In the genomic region with DNA sequence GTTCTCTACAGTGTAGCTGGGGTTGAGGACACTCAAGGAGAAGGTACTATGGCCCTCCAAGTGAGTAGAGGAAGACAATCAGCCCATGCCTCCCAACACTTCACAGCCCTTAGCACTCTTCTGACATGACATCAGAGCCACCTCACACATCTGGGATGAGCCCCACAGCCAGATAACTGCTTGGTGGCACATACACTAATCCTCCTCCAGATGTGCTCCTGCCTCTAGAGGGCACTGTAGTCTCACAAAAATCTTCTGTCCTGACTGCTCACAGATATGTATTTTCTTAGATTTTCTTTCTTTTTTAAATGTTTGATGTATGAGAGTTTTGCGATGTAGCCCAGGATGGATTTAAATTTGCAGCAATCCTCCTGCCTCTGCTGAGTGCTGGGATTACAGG, we compare ENCODE assay signal across 9 mouse cellular contexts. TPM values are rescaled to one million over a fixed set of nuclear protein-coding genes. Genes with fewer than 3 reads are reported as not detected.
DNase-seq lines count a peak whose midpoint lies in the region; ATAC-seq lines count a peak whose summit lies in the region.
"Had no signal": no experiment of that assay in that cellular context is flagged by ENCODE, and none has a peak within 500 bp of the region (broad histone marks: within the 10 kb centered on the region; RNA-seq: fewer than 3 reads in every experiment).

No protein-coding gene starts in this region.

- H3K9me3 ChIP-seq in heart, embryonic 10.5 days = no peaks in the 10 kb centered on the region
- H3K9me3 ChIP-seq in embryonic facial prominence, embryonic 13.5 days = no peaks in the 10 kb centered on the region
- H3K9me3 ChIP-seq: embryonic facial prominence, embryonic 15.5 days had no signal

- 0 out of 2 replicates have a peak overlapping the region, but pooled peaks have one; percentile 2 for H3K9ac ChIP-seq in embryonic facial prominence, embryonic 13.5 days
- H3K9ac ChIP-seq: embryonic facial prominence, embryonic 15.5 days had no signal

- H3K4me1 ChIP-seq in heart, embryonic 10.5 days = no peaks in the 10 kb centered on the region
- H3K4me1 ChIP-seq in embryonic facial prominence, embryonic 13.5 days = no peaks in the 10 kb centered on the region
- H3K4me1 ChIP-seq: embryonic facial prominence, embryonic 15.5 days had no signal

- DNase-seq in heart, adult 8-10 months (ENCODE audit: low spot score) = peak; percentile 57
- DNase-seq in heart, embryonic 10.5 days (ENCODE audit: low spot score) = no peak
- DNase-seq in B cell, adult 2 months = peak; percentile 79 to 82
- peak; percentile 67 for DNase-seq in R1 (ENCODE audit: low read depth, low spot score)
- peak; percentile 35 for DNase-seq in left cerebral cortex, postnatal 4 days
- DNase-seq in retina, embryonic 14.5 days (ENCODE audit: low spot score) = peak; percentile 75
- no peak for DNase-seq in urinary bladder, postnatal 4 days (ENCODE audit: low spot score in 2 of 2)

- no peak overlapping the region for H3K4me2 ChIP-seq in embryonic facial prominence, embryonic 13.5 days
- H3K4me2 ChIP-seq: embryonic facial prominence, embryonic 15.5 days had no signal

- peaks cover 88% of the 10 kb centered on the region for H3K36me3 ChIP-seq in heart, embryonic 10.5 days
- peaks cover 68% of the 10 kb centered on the region for H3K36me3 ChIP-seq in embryonic facial prominence, embryonic 13.5 days

- H3K27me3 ChIP-seq in heart, embryonic 10.5 days (ENCODE audit: insufficient read depth, poor library complexity, severe bottlenecking) = no peaks in the 10 kb centered on the region
- no peaks in the 10 kb centered on the region for H3K27me3 ChIP-seq in embryonic facial prominence, embryonic 13.5 days
- H3K27me3 ChIP-seq: embryonic facial prominence, embryonic 15.5 days had no signal

- no peak overlapping the region for H3K27ac ChIP-seq in heart, embryonic 10.5 days
- H3K27ac ChIP-seq in embryonic facial prominence, embryonic 13.5 days = no peak overlapping the region
- H3K27ac ChIP-seq: embryonic facial prominence, embryonic 15.5 days had no signal

- no peak for ATAC-seq in embryonic facial prominence, embryonic 13.5 days (ENCODE audit: insufficient number of reproducible peaks, insufficient read depth, low FRiP score, low TSS enrichment, low read depth)

- intact Hi-C loops in left cerebral cortex, postnatal 4 days (cut with DNase I) = no loop called here

- H3K4me3 ChIP-seq in heart, embryonic 10.5 days = no peak overlapping the region
- no peak overlapping the region for H3K4me3 ChIP-seq in embryonic facial prominence, embryonic 13.5 days
- H3K4me3 ChIP-seq: embryonic facial prominence, embryonic 15.5 days had no signal

- WGBS in heart, embryonic 10.5 days = 100% methylated on average over 1 of the region's 1 CpGs
- WGBS in embryonic facial prominence, embryonic 13.5 days = 91% methylated on average over 1 of the region's 1 CpGs

RNA-seq across cellular contexts. Expression of gene Sae1, which starts 11.1 kb away (rescaled TPM):
- 10 to 100 TPM; 31.6 to 38.8 (median 36.1) TPM for total RNA-seq in heart, adult 8-10 months (2022)
- 302 and 359 TPM in 2 replicates for polyA plus RNA-seq in heart, embryonic 10.5 days (2016; fragmentation: Nextera tagmentation; extraction: Ambion mirVana)
- polyA plus RNA-seq in embryonic facial prominence, embryonic 13.5 days (2015; fragmentation: Nextera tagmentation; extraction: Ambion mirVana) = 373 and 383 TPM in 2 replicates
- total RNA-seq in left cerebral cortex, postnatal 4 days (2021) = 100 to 1,000 TPM; 119 to 129 TPM

RNA-seq across cellular contexts. Expression of gene Zc3h4, which starts 24.2 kb away (rescaled TPM):
- total RNA-seq in heart, adult 8-10 months (2022) = 10 to 100 TPM; 22.6 to 32.9 (median 28.8) TPM
- 12.9 and 19.4 TPM in 2 replicates for polyA plus RNA-seq in heart, embryonic 10.5 days (2016; fragmentation: Nextera tagmentation; extraction: Ambion mirVana)
- polyA plus RNA-seq in embryonic facial prominence, embryonic 13.5 days (2015; fragmentation: Nextera tagmentation; extraction: Ambion mirVana) = 17.6 and 20.2 TPM in 2 replicates
- total RNA-seq in left cerebral cortex, postnatal 4 days (2021) = 10 to 100 TPM; 67.8 to 68.5 TPM

Comparison
In these comparisons a context has a peak if more than half of its experiments do, and no peak if none do; other contexts are left out.
1. DNase-seq: peak in heart, adult 8-10 months (single experiment), B cell, adult 2 months (2 of 2), R1 (single experiment), left cerebral cortex, postnatal 4 days (single experiment) and retina, embryonic 14.5 days (single experiment); none in heart, embryonic 10.5 days (single experiment) and urinary bladder, postnatal 4 days (0 of 2).